Mouse (Mus musculus): Measurements from ENCODE around the gene Ppp2r3d. TPM values are rescaled to one million over a fixed set of nuclear protein-coding genes. Genes with fewer than 3 reads are reported as not detected.
A peak's percentile ranks its signal among the peaks of the same experiment; 100 is the strongest.
"Not testable (repeated sequence)": the region's sequence is repeated elsewhere in the genome, so short reads cannot be mapped to it uniquely, and the experiment has no call there.

The Ppp2r3d gene
- polyA plus RNA-seq (2012; rRNA removed) (38.8 and 40.1 TPM in 2 replicates), polyA plus RNA-seq (2014; fragmentation: Nextera tagmentation; extraction: Ambion mirVana) (19.0 and 23.2 TPM in 2 replicates)

DNA sequence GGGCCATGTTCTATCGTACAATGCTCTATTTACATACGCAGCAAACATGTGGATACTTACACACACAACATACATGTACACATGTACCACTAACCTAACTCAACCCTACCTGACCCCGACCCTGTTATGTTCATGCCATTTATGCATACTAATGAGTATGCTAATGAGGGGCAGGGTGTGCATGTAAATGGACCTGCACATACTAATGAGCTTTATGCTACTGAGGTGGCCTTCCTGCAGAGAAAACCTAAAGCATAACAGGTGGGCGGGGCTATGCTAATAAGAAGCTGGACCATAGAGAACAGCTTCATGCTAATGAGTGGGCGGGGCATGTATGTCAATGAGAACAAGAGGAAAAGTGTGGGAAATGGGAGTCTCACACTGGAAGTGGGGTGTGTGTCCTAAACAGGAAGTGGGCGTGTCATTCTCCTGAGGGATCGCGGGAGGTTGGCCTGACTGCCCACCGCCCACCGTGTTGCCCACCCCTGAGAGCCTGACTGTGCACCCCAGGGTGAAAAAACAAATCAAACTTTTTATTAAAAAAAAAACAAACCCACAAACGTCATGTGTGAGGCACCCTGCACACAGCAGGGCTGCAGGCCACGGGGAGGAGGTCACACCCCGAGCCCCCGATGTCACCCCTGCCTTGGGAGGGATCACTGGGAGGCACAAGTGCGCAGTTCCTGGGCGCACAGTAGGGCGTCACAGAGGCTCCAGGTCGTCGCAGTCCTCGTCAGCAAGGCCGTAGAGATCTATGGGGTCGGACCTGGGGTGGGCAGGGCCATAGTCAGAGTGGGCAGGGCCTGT lies at the start of gene Ppp2r3d:
TSS of gene Ppp2r3d (minus strand) at position 803 of the 807 bp plus-strand sequence.
- no peaks in the 10 kb centered on the region for H3K27me3 ChIP-seq (ENCODE audit: control insufficient read depth, insufficient read depth, low read length)
- ATAC-seq (ENCODE audit: insufficient read depth) (peak; percentile 23; the same call in 1 of the 2 replicates), DNase-seq (ENCODE audit: low read depth in 3 of 3, low spot score in 3 of 3) (no peak)
- no peak within 1 kb of the TSS for H3K27ac ChIP-seq
- 86% methylated on average over 22 of the region's 22 CpGs for WGBS (ENCODE audit: insufficient replicate concordance)
- H3K9me3 ChIP-seq (ENCODE audit: control insufficient read depth, low read length): 0 out of 2 replicates have a peak, but pooled peaks cover 2% of the 10 kb centered on the region
- H3K4me3 ChIP-seq (ENCODE audit: insufficient read depth in 1 of 2, low read depth in 2 of 2, low read length in 2 of 2): no peak within 1 kb of the TSS
- H3K36me3 ChIP-seq (replicated peaks; ENCODE audit: control insufficient read depth, insufficient read depth, low read depth): peaks cover 6% of the 10 kb centered on the region; the same call in 1 of the 2 replicates
- no peak within 1 kb of the TSS for H3K4me2 ChIP-seq (ENCODE audit: low read depth)
- TF ChIP-seq CTCF (IDR thresholded peaks at IDR 0.05; ENCODE audit: low read depth) (no peak), EP300 (IDR thresholded peaks at IDR 0.05; ENCODE audit: low read depth) (no peak)
- no peaks in the 10 kb centered on the region for H3K4me1 ChIP-seq (replicated peaks; ENCODE audit: control insufficient read depth in 2 of 2, insufficient read depth in 2 of 2, low read length in 1 of 2)
- no peak within 1 kb of the TSS for H3K9ac ChIP-seq (replicated peaks)

DNA sequence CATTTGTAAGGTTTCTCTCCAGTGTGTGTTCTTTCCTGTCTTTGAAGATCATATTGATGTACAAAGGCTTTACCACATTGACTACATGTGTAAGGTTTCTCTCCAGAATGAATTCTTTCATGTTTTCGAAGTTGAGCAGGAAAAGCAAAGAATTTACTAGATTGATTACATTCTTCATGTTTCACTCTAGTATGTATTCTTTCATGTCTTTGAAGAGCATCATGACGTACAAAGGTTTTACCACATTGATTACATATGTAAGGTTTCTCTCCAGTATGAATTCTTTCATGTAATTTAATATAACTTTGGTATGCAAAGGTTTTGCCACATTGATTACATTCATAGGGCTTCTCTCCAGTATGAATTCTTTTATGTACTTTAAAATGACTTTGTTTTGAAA lies 17.0 kb upstream of the Ppp2r3d start, which contains the start of gene Gm21836:
TSS of gene Gm21836 (minus strand) at position 101 of the 400 bp plus-strand sequence.
- not testable (repeated sequence) for ATAC-seq (ENCODE audit: insufficient read depth); H3K4me1 ChIP-seq (replicated peaks; ENCODE audit: control insufficient read depth in 2 of 2, insufficient read depth in 2 of 2, low read length in 1 of 2); DNase-seq (ENCODE audit: low read depth in 3 of 3, low spot score in 3 of 3); H3K27ac ChIP-seq; H3K4me2 ChIP-seq (ENCODE audit: low read depth); H3K36me3 ChIP-seq (replicated peaks; ENCODE audit: control insufficient read depth, insufficient read depth, low read depth); H3K9me3 ChIP-seq (ENCODE audit: control insufficient read depth, low read length); H3K4me3 ChIP-seq (ENCODE audit: insufficient read depth in 1 of 2, low read depth in 2 of 2, low read length in 2 of 2); H3K27me3 ChIP-seq (ENCODE audit: control insufficient read depth, insufficient read depth, low read length); H3K9ac ChIP-seq (replicated peaks)
- WGBS (ENCODE audit: insufficient replicate concordance): 57% methylated on average over 2 of the region's 2 CpGs

DNA sequence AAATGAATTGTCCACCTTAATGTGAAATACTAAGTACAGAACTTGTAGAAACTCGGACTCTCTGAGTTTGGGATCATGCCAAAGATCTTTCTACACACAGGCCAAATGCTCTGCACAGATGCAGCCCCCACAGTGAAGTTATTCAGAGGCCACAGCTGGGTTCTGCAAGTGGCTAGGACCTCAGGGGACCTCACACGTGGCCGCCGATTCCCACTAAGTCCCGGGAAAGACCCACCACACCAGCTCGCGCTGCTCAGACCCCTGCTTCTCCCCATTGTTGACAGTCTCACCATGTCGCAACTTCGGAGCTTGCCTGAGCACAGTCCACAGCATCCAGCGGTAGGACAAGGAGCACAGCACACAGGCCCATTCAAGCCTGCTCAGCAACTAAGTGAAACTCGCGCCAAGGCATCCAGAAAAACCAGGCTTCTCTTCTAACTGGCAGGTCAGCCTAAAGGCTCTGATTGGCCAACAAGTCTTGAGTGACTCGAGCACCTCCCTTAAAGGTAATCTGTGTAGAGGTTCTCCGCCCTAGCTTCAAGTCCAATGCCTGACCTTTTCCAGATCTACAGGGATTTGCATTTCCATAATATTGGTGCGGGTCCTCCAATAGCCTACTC lies 3.8 kb upstream of the Ppp2r3d start:
- H3K27me3 ChIP-seq (ENCODE audit: control insufficient read depth, insufficient read depth, low read length); H3K4me3 ChIP-seq (ENCODE audit: insufficient read depth in 1 of 2, low read depth in 2 of 2, low read length in 2 of 2); DNase-seq (ENCODE audit: low read depth in 3 of 3, low spot score in 3 of 3); H3K27ac ChIP-seq; H3K4me2 ChIP-seq (ENCODE audit: low read depth); H3K36me3 ChIP-seq (replicated peaks; ENCODE audit: control insufficient read depth, insufficient read depth, low read depth); H3K9me3 ChIP-seq (ENCODE audit: control insufficient read depth, low read length); ATAC-seq (ENCODE audit: insufficient read depth); H3K4me1 ChIP-seq (replicated peaks; ENCODE audit: control insufficient read depth in 2 of 2, insufficient read depth in 2 of 2, low read length in 1 of 2); H3K9ac ChIP-seq (replicated peaks): not testable (repeated sequence)
- 45% methylated on average over 13 of the region's 15 CpGs for WGBS (ENCODE audit: insufficient replicate concordance)

DNA sequence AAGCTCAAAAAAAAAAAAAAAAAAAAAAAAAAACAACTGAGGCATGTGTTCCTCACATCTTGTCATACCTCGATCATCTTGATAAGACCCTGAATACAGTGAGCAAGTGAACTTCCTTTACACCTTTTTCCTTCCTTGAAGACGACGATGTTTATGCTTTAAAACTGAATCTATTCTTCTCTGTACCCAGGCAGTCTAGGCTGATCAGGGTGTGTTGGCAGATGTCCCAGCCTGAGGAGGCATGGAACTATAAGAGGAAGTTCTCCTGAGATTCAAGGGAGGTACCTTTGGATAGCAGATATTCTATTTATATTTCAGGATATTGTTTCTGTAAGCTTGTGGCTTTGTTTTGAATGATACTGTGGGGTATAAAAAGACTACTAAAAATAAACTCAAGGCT lies 1.4 kb upstream of the Ppp2r3d start:
- H3K4me3 ChIP-seq (ENCODE audit: insufficient read depth in 1 of 2, low read depth in 2 of 2, low read length in 2 of 2): no peak overlapping the region
- H3K27ac ChIP-seq: no peak overlapping the region
- H3K4me2 ChIP-seq (ENCODE audit: low read depth): no peak overlapping the region
- DNase-seq (ENCODE audit: low read depth in 3 of 3, low spot score in 3 of 3): no peak
- H3K4me1 ChIP-seq (replicated peaks; ENCODE audit: control insufficient read depth in 2 of 2, insufficient read depth in 2 of 2, low read length in 1 of 2): no peaks in the 10 kb centered on the region
- no peaks in the 10 kb centered on the region for H3K27me3 ChIP-seq (ENCODE audit: control insufficient read depth, insufficient read depth, low read length)
- peaks cover 6% of the 10 kb centered on the region; the same call in 1 of the 2 replicates for H3K36me3 ChIP-seq (replicated peaks; ENCODE audit: control insufficient read depth, insufficient read depth, low read depth)
- H3K9me3 ChIP-seq (ENCODE audit: control insufficient read depth, low read length): 0 out of 2 replicates have a peak, but pooled peaks cover 2% of the 10 kb centered on the region
- ATAC-seq (ENCODE audit: insufficient read depth): no peak
- H3K9ac ChIP-seq (replicated peaks): no peak overlapping the region
- 42% methylated on average over 3 of the region's 3 CpGs for WGBS (ENCODE audit: insufficient replicate concordance)
- no peak for TF ChIP-seq EP300 (IDR thresholded peaks at IDR 0.05; ENCODE audit: low read depth)
- no peak for TF ChIP-seq CTCF (IDR thresholded peaks at IDR 0.05; ENCODE audit: low read depth)

DNA sequence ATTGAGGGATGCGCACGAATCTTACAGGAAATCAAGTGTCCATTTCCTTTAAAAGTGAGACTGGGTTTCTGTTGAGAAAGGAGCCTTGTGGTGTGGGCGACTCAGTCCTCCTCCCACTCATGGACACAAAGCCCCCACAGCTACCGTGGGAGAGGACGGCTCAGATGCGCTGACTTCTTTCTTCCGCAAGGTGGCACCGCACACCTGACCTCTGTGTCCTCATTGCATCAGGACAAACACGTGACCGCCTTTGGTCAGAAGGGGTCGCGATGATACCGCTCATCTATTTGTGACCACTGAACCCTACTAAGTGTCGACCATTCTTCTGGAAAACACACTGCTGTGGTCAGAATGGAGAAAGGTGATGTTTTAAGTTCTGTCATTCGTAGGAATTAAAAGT lies 1.0 kb downstream of the Ppp2r3d start:
- ATAC-seq (ENCODE audit: insufficient read depth) (peak; percentile 13; the same call in 1 of the 2 replicates), DNase-seq (ENCODE audit: low read depth in 3 of 3, low spot score in 3 of 3) (no peak)
- no peaks in the 10 kb centered on the region for H3K4me1 ChIP-seq (replicated peaks; ENCODE audit: control insufficient read depth in 2 of 2, insufficient read depth in 2 of 2, low read length in 1 of 2)
- no peak overlapping the region for H3K4me2 ChIP-seq (ENCODE audit: low read depth)
- peaks cover 6% of the 10 kb centered on the region; the same call in 1 of the 2 replicates for H3K36me3 ChIP-seq (replicated peaks; ENCODE audit: control insufficient read depth, insufficient read depth, low read depth)
- TF ChIP-seq CTCF (IDR thresholded peaks at IDR 0.05; ENCODE audit: low read depth) (peak; percentile 11; the same call in 1 of the 2 replicates), EP300 (IDR thresholded peaks at IDR 0.05; ENCODE audit: low read depth) (no peak)
- H3K9me3 ChIP-seq (ENCODE audit: control insufficient read depth, low read length): 0 out of 2 replicates have a peak, but pooled peaks cover 2% of the 10 kb centered on the region
- no peaks in the 10 kb centered on the region for H3K27me3 ChIP-seq (ENCODE audit: control insufficient read depth, insufficient read depth, low read length)
- 86% methylated on average over 15 of the region's 15 CpGs for WGBS (ENCODE audit: insufficient replicate concordance)
- H3K4me3 ChIP-seq (ENCODE audit: insufficient read depth in 1 of 2, low read depth in 2 of 2, low read length in 2 of 2): no peak overlapping the region
- H3K27ac ChIP-seq: no peak overlapping the region
- H3K9ac ChIP-seq (replicated peaks): no peak overlapping the region

Measured in liver, embryonic 14.5 days (tissue).